Mouse (Mus musculus): ENCODE data around the gene Asb7. TPM values are rescaled to one million over a fixed set of nuclear protein-coding genes. Genes with fewer than 3 reads are reported as not detected.

Gene Asb7
- polyA plus RNA-seq (2014; fragmentation: Nextera tagmentation; extraction: Ambion mirVana), result 10.6 and 11.6 TPM in 2 replicates

GRCm38 (mm10) chr7:66689294-66689619 lies at the start of gene Asb7:
TSS of gene Asb7 (minus strand) at chr7:66689596.
- Histone ChIP-seq H3K27me3 (ENCODE audit: control insufficient read depth, insufficient read depth, low read length) (no peaks in the 10 kb centered on the region), H3K9me3 (ENCODE audit: control insufficient read depth, low read length) (no peaks in the 10 kb centered on the region), H3K27ac (replicated peaks in 1 of 2; ENCODE audit: control insufficient read depth in 1 of 2, insufficient read depth in 1 of 2, low read depth in 2 of 2, low read length in 2 of 2) (peak within 1 kb of the TSS; percentile 85 to 86), H3K4me1 (ENCODE audit: control insufficient read depth in 2 of 2, insufficient read depth in 2 of 2, low read length in 2 of 2) (peaks cover 4 to 12% of the 10 kb centered on the region in 2 experiments; a peak in 3 of 4 replicates), H3K4me3 (ENCODE audit: control insufficient read depth in 1 of 2, insufficient read depth in 1 of 2, low read depth in 1 of 2, low read length in 2 of 2) (peak within 1 kb of the TSS; percentile 68 to 82), H3K36me3 (ENCODE audit: control insufficient read depth, insufficient read depth, low read length) (peaks cover 15% of the 10 kb centered on the region), H3K4me2 (ENCODE audit: low read length) (peak within 1 kb of the TSS; percentile 87), H3K9ac (ENCODE audit: low read length) (peak within 1 kb of the TSS; percentile 85)
- WGBS, result 0% methylated on average over 10 of the region's 18 CpGs
- no peak; the same call in 1 of the 2 replicates for ATAC-seq (ENCODE audit: insufficient number of reproducible peaks, insufficient read depth, low FRiP score, low read depth)

- 76% methylated on average over 4 of the region's 4 CpGs for WGBS
- H3K36me3 ChIP-seq (ENCODE audit: control insufficient read depth, insufficient read depth, low read length), result no peaks in the 10 kb centered on the region
Observed at GRCm38 (mm10) chr7:66737418-66737817, 48.0 kb upstream of the Asb7 start.

GRCm38 (mm10) chr7:66734993-66735392 lies 45.6 kb upstream of the Asb7 start:
- WGBS, result 31% methylated on average over 6 of the region's 6 CpGs
- no peaks in the 10 kb centered on the region for H3K9me3 ChIP-seq (ENCODE audit: control insufficient read depth, low read length)
- H3K4me3 ChIP-seq (ENCODE audit: control insufficient read depth in 1 of 2, insufficient read depth in 1 of 2, low read depth in 1 of 2, low read length in 2 of 2), result no peak overlapping the region
- H3K27ac ChIP-seq (replicated peaks in 1 of 2; ENCODE audit: control insufficient read depth in 1 of 2, insufficient read depth in 1 of 2, low read depth in 2 of 2, low read length in 2 of 2), result peak overlapping the region in 1 of 2 experiments; percentile 45; a peak in 1 of 4 replicates
- H3K4me2 ChIP-seq (ENCODE audit: low read length), result no peak overlapping the region; the same call in 1 of the 2 replicates
- no peaks in the 10 kb centered on the region for H3K36me3 ChIP-seq (ENCODE audit: control insufficient read depth, insufficient read depth, low read length)
- H3K4me1 ChIP-seq (ENCODE audit: control insufficient read depth in 2 of 2, insufficient read depth in 2 of 2, low read length in 2 of 2), result peaks cover under 1 to 6% of the 10 kb centered on the region in 2 experiments; a peak in 3 of 4 replicates
- no peak overlapping the region for H3K9ac ChIP-seq (ENCODE audit: low read length)
- no peaks in the 10 kb centered on the region for H3K27me3 ChIP-seq (ENCODE audit: control insufficient read depth, insufficient read depth, low read length)
- ATAC-seq (ENCODE audit: insufficient number of reproducible peaks, insufficient read depth, low FRiP score, low read depth), result no peak

More at GRCm38 (mm10) chr7:66737418-66737817, 48.0 kb upstream of the Asb7 start:
- Histone ChIP-seq H3K27me3 (ENCODE audit: control insufficient read depth, insufficient read depth, low read length) (no peaks in the 10 kb centered on the region), H3K9ac (ENCODE audit: low read length) (no peak overlapping the region), H3K27ac (replicated peaks in 1 of 2; ENCODE audit: control insufficient read depth in 1 of 2, insufficient read depth in 1 of 2, low read depth in 2 of 2, low read length in 2 of 2) (no peak overlapping the region), H3K4me1 (ENCODE audit: control insufficient read depth in 2 of 2, insufficient read depth in 2 of 2, low read length in 2 of 2) (peaks cover 9 to 13% of the 10 kb centered on the region in 2 experiments), H3K4me2 (ENCODE audit: low read length) (no peak overlapping the region), H3K9me3 (ENCODE audit: control insufficient read depth, low read length) (no peaks in the 10 kb centered on the region), H3K4me3 (ENCODE audit: control insufficient read depth in 1 of 2, insufficient read depth in 1 of 2, low read depth in 1 of 2, low read length in 2 of 2) (no peak overlapping the region)
- ATAC-seq (ENCODE audit: insufficient number of reproducible peaks, insufficient read depth, low FRiP score, low read depth), result no peak

GRCm38 (mm10) chr7:66734466-66734865 lies 45.1 kb upstream of the Asb7 start:
- no peak overlapping the region for H3K4me2 ChIP-seq (ENCODE audit: low read length)
- peaks cover 0 to 6% of the 10 kb centered on the region in 2 experiments; a peak in 2 of 4 replicates for H3K4me1 ChIP-seq (ENCODE audit: control insufficient read depth in 2 of 2, insufficient read depth in 2 of 2, low read length in 2 of 2)
- WGBS, result 87% methylated on average over 4 of the region's 4 CpGs
- no peaks in the 10 kb centered on the region for H3K9me3 ChIP-seq (ENCODE audit: control insufficient read depth, low read length)
- H3K27me3 ChIP-seq (ENCODE audit: control insufficient read depth, insufficient read depth, low read length), result no peaks in the 10 kb centered on the region
- no peak overlapping the region for H3K27ac ChIP-seq (replicated peaks in 1 of 2; ENCODE audit: control insufficient read depth in 1 of 2, insufficient read depth in 1 of 2, low read depth in 2 of 2, low read length in 2 of 2)
- no peak overlapping the region for H3K4me3 ChIP-seq (ENCODE audit: control insufficient read depth in 1 of 2, insufficient read depth in 1 of 2, low read depth in 1 of 2, low read length in 2 of 2)
- no peaks in the 10 kb centered on the region for H3K36me3 ChIP-seq (ENCODE audit: control insufficient read depth, insufficient read depth, low read length)
- no peak overlapping the region for H3K9ac ChIP-seq (ENCODE audit: low read length)
- ATAC-seq (ENCODE audit: insufficient number of reproducible peaks, insufficient read depth, low FRiP score, low read depth), result no peak

- ATAC-seq (ENCODE audit: insufficient number of reproducible peaks, insufficient read depth, low FRiP score, low read depth), result no peak
- H3K4me3 ChIP-seq (ENCODE audit: control insufficient read depth in 1 of 2, insufficient read depth in 1 of 2, low read depth in 1 of 2, low read length in 2 of 2), result no peak overlapping the region
- no peak overlapping the region for H3K27ac ChIP-seq (replicated peaks in 1 of 2; ENCODE audit: control insufficient read depth in 1 of 2, insufficient read depth in 1 of 2, low read depth in 2 of 2, low read length in 2 of 2)
- H3K27me3 ChIP-seq (ENCODE audit: control insufficient read depth, insufficient read depth, low read length), result no peaks in the 10 kb centered on the region
- no peaks in the 10 kb centered on the region for H3K36me3 ChIP-seq (ENCODE audit: control insufficient read depth, insufficient read depth, low read length)
- 95% methylated on average over 11 of the region's 11 CpGs for WGBS
- peaks cover 0 to 6% of the 10 kb centered on the region in 2 experiments; a peak in 2 of 4 replicates for H3K4me1 ChIP-seq (ENCODE audit: control insufficient read depth in 2 of 2, insufficient read depth in 2 of 2, low read length in 2 of 2)
- H3K9me3 ChIP-seq (ENCODE audit: control insufficient read depth, low read length), result no peaks in the 10 kb centered on the region
- H3K4me2 ChIP-seq (ENCODE audit: low read length), result no peak overlapping the region
- no peak overlapping the region for H3K9ac ChIP-seq (ENCODE audit: low read length)
Observed at GRCm38 (mm10) chr7:66733882-66734281, 44.5 kb upstream of the Asb7 start.

GRCm38 (mm10) chr7:66733431-66733830 lies 44.0 kb upstream of the Asb7 start:
- Histone ChIP-seq H3K27ac (replicated peaks in 1 of 2; ENCODE audit: control insufficient read depth in 1 of 2, insufficient read depth in 1 of 2, low read depth in 2 of 2, low read length in 2 of 2) (no peak overlapping the region), H3K4me3 (ENCODE audit: control insufficient read depth in 1 of 2, insufficient read depth in 1 of 2, low read depth in 1 of 2, low read length in 2 of 2) (no peak overlapping the region), H3K4me2 (ENCODE audit: low read length) (no peak overlapping the region), H3K36me3 (ENCODE audit: control insufficient read depth, insufficient read depth, low read length) (no peaks in the 10 kb centered on the region), H3K27me3 (ENCODE audit: control insufficient read depth, insufficient read depth, low read length) (no peaks in the 10 kb centered on the region), H3K9me3 (ENCODE audit: control insufficient read depth, low read length) (no peaks in the 10 kb centered on the region), H3K4me1 (ENCODE audit: control insufficient read depth in 2 of 2, insufficient read depth in 2 of 2, low read length in 2 of 2) (peaks cover 0 to 6% of the 10 kb centered on the region in 2 experiments; a peak in 2 of 4 replicates), H3K9ac (ENCODE audit: low read length) (no peak overlapping the region)
- WGBS, result 95% methylated on average over 17 of the region's 17 CpGs
- ATAC-seq (ENCODE audit: insufficient number of reproducible peaks, insufficient read depth, low FRiP score, low read depth), result no peak

- ATAC-seq (ENCODE audit: insufficient number of reproducible peaks, insufficient read depth, low FRiP score, low read depth), result no peak
- 83% methylated on average over 2 of the region's 2 CpGs for WGBS
- Histone ChIP-seq H3K27me3 (ENCODE audit: control insufficient read depth, insufficient read depth, low read length) (no peaks in the 10 kb centered on the region), H3K27ac (replicated peaks in 1 of 2; ENCODE audit: control insufficient read depth in 1 of 2, insufficient read depth in 1 of 2, low read depth in 2 of 2, low read length in 2 of 2) (no peak overlapping the region), H3K4me3 (ENCODE audit: control insufficient read depth in 1 of 2, insufficient read depth in 1 of 2, low read depth in 1 of 2, low read length in 2 of 2) (no peak overlapping the region), H3K9me3 (ENCODE audit: control insufficient read depth, low read length) (no peaks in the 10 kb centered on the region), H3K4me1 (ENCODE audit: control insufficient read depth in 2 of 2, insufficient read depth in 2 of 2, low read length in 2 of 2) (no peaks in the 10 kb centered on the region), H3K9ac (ENCODE audit: low read length) (no peak overlapping the region), H3K4me2 (ENCODE audit: low read length) (no peak overlapping the region), H3K36me3 (ENCODE audit: control insufficient read depth, insufficient read depth, low read length) (no peaks in the 10 kb centered on the region)
Observed at GRCm38 (mm10) chr7:66729232-66729631, 39.8 kb upstream of the Asb7 start.

- ATAC-seq (ENCODE audit: insufficient number of reproducible peaks, insufficient read depth, low FRiP score, low read depth), result no peak
Observed at GRCm38 (mm10) chr7:66728072-66728471, 38.7 kb upstream of the Asb7 start.

More at GRCm38 (mm10) chr7:66728072-66728471, 38.7 kb upstream of the Asb7 start:
- Histone ChIP-seq H3K4me3 (ENCODE audit: control insufficient read depth in 1 of 2, insufficient read depth in 1 of 2, low read depth in 1 of 2, low read length in 2 of 2) (no peak overlapping the region), H3K27me3 (ENCODE audit: control insufficient read depth, insufficient read depth, low read length) (no peaks in the 10 kb centered on the region), H3K4me1 (ENCODE audit: control insufficient read depth in 2 of 2, insufficient read depth in 2 of 2, low read length in 2 of 2) (no peaks in the 10 kb centered on the region), H3K27ac (replicated peaks in 1 of 2; ENCODE audit: control insufficient read depth in 1 of 2, insufficient read depth in 1 of 2, low read depth in 2 of 2, low read length in 2 of 2) (no peak overlapping the region), H3K9ac (ENCODE audit: low read length) (no peak overlapping the region), H3K4me2 (ENCODE audit: low read length) (no peak overlapping the region), H3K36me3 (ENCODE audit: control insufficient read depth, insufficient read depth, low read length) (no peaks in the 10 kb centered on the region), H3K9me3 (ENCODE audit: control insufficient read depth, low read length) (no peaks in the 10 kb centered on the region)
- WGBS, result 92% methylated on average over 6 of the region's 6 CpGs
